In genomic region chr5:146205537-146205936, GRCm38 (mm10) we compare ENCODE assay signal across 37 mouse cellular contexts. TPM values are rescaled to one million over a fixed set of nuclear protein-coding genes. Genes with fewer than 3 reads are reported as not detected.
DNase-seq lines count a peak whose midpoint lies in the region; ATAC-seq and TF ChIP-seq lines count a peak whose summit lies in the region.
"Had no signal": no experiment of that assay in that cellular context is flagged by ENCODE, and none has a peak within 500 bp of the region (broad histone marks: within the 10 kb centered on the region; RNA-seq: fewer than 3 reads in every experiment).

No protein-coding gene starts in this region.

- no peak overlapping the region for H3K9ac ChIP-seq in intestine, embryonic 16.5 days (ENCODE audit: low read depth, low read length)
- no peak overlapping the region for H3K9ac ChIP-seq in intestine, embryonic 15.5 days
- no peak overlapping the region for H3K9ac ChIP-seq in kidney, embryonic 14.5 days (ENCODE audit: low read depth, low read length)
- no peak overlapping the region for H3K9ac ChIP-seq in hindbrain, postnatal 0 days (replicated peaks; ENCODE audit: low read length)
- H3K9ac ChIP-seq: hindbrain, embryonic 14.5 days; liver, embryonic 13.5 days; midbrain, embryonic 13.5 days; neural tube, embryonic 15.5 days had no signal

- peak; percentile 87 for DNase-seq in kidney, postnatal 14 days
- DNase-seq in hindbrain, postnatal 0 days (ENCODE audit: low spot score): no peak
- DNase-seq in cerebellum, adult 18-20 months: no peak
- DNase-seq in cerebellum, adult 8-10 months: no peak
- DNase-seq: adrenal gland, postnatal 25 days; cerebellum, adult 11-12 months; cerebellum, postnatal 14 days; gastrocnemius, postnatal 25 days; heart, adult 18-20 months; heart, postnatal 4 days; left cerebral cortex, postnatal 4 days; liver, embryonic 13.5 days; lung, adult 18-20 months; retina, postnatal 1 day; right cerebral cortex, postnatal 14 days; thymus, postnatal 4 days had no signal

- no peak overlapping the region for H3K4me3 ChIP-seq in intestine, embryonic 16.5 days (ENCODE audit: low read length)
- H3K4me3 ChIP-seq in intestine, embryonic 15.5 days (replicated peaks): no peak overlapping the region
- H3K4me3 ChIP-seq in kidney, embryonic 14.5 days (ENCODE audit: low read length): no peak overlapping the region
- H3K4me3 ChIP-seq in hindbrain, postnatal 0 days (ENCODE audit: low read length): no peak overlapping the region
- H3K4me3 ChIP-seq: layer of hippocampus, adult 2 months; liver, embryonic 13.5 days; midbrain, embryonic 13.5 days; neural tube, embryonic 15.5 days had no signal

- H3K36me3 ChIP-seq in intestine, embryonic 16.5 days (ENCODE audit: control insufficient read depth, insufficient read depth, low read length): peaks cover 43% of the 10 kb centered on the region
- peaks cover 39% of the 10 kb centered on the region for H3K36me3 ChIP-seq in intestine, embryonic 15.5 days
- peaks cover 45% of the 10 kb centered on the region for H3K36me3 ChIP-seq in kidney, embryonic 14.5 days (ENCODE audit: control insufficient read depth, insufficient read depth, low read length)
- peaks cover 61% of the 10 kb centered on the region for H3K36me3 ChIP-seq in hindbrain, postnatal 0 days (ENCODE audit: insufficient read depth, low read length)

- peak; percentile 65; the same call in 1 of the 2 replicates for ATAC-seq in intestine, embryonic 16.5 days
- no peak for ATAC-seq in intestine, embryonic 15.5 days
- peak; percentile 98 for ATAC-seq in kidney, embryonic 14.5 days (ENCODE audit: low FRiP score, low TSS enrichment)
- ATAC-seq in hindbrain, postnatal 0 days: no peak
- ATAC-seq: forebrain, embryonic 14.5 days; inflammation-experienced regulatory T-cells, adult 6 months; lung, postnatal 0 days; midbrain, embryonic 13.5 days had no signal

- H3K27ac ChIP-seq in intestine, embryonic 16.5 days (ENCODE audit: low read length): no peak overlapping the region
- H3K27ac ChIP-seq in intestine, embryonic 15.5 days: no peak overlapping the region
- peak overlapping the region; percentile 74; the same call in 1 of the 2 replicates for H3K27ac ChIP-seq in kidney, embryonic 14.5 days (ENCODE audit: low read depth, low read length)
- H3K27ac ChIP-seq in hindbrain, postnatal 0 days: no peak overlapping the region
- H3K27ac ChIP-seq: hindbrain, embryonic 14.5 days; layer of hippocampus, adult 2 months; liver, embryonic 13.5 days; macrophage; midbrain, embryonic 13.5 days; neural tube, embryonic 15.5 days had no signal

- H3K4me1 ChIP-seq in intestine, embryonic 16.5 days (ENCODE audit: control insufficient read depth, insufficient read depth, low read length): no peaks in the 10 kb centered on the region
- no peaks in the 10 kb centered on the region for H3K4me1 ChIP-seq in intestine, embryonic 15.5 days (replicated peaks)
- H3K4me1 ChIP-seq in kidney, embryonic 14.5 days (ENCODE audit: control insufficient read depth, insufficient read depth, low read length): peaks cover 6% of the 10 kb centered on the region; the same call in 1 of the 2 replicates
- H3K4me1 ChIP-seq in hindbrain, postnatal 0 days (ENCODE audit: insufficient read depth, low read length): no peaks in the 10 kb centered on the region
- H3K4me1 ChIP-seq: liver, embryonic 13.5 days; midbrain, embryonic 13.5 days; neural tube, embryonic 15.5 days had no signal

- H3K27me3 ChIP-seq in intestine, embryonic 16.5 days (replicated peaks; ENCODE audit: control insufficient read depth, insufficient read depth, low read length): no peaks in the 10 kb centered on the region
- H3K27me3 ChIP-seq in intestine, embryonic 15.5 days (replicated peaks): no peaks in the 10 kb centered on the region
- no peaks in the 10 kb centered on the region for H3K27me3 ChIP-seq in kidney, embryonic 14.5 days (ENCODE audit: control insufficient read depth, insufficient read depth, low read length)
- H3K27me3 ChIP-seq in hindbrain, postnatal 0 days (ENCODE audit: insufficient read depth, low read length): no peaks in the 10 kb centered on the region
- H3K27me3 ChIP-seq: liver, embryonic 13.5 days; midbrain, embryonic 13.5 days; neural tube, embryonic 15.5 days had no signal

- 86% methylated on average over 5 of the region's 5 CpGs for WGBS in intestine, embryonic 16.5 days
- 85% methylated on average over 5 of the region's 5 CpGs for WGBS in intestine, embryonic 15.5 days
- 37% methylated on average over 5 of the region's 5 CpGs for WGBS in kidney, embryonic 14.5 days
- WGBS in hindbrain, postnatal 0 days: 92% methylated on average over 5 of the region's 5 CpGs

- no peaks in the 10 kb centered on the region for H3K9me3 ChIP-seq in intestine, embryonic 16.5 days (ENCODE audit: control insufficient read depth, low read length)
- no peaks in the 10 kb centered on the region for H3K9me3 ChIP-seq in intestine, embryonic 15.5 days
- no peaks in the 10 kb centered on the region for H3K9me3 ChIP-seq in kidney, embryonic 14.5 days (ENCODE audit: control insufficient read depth, low read length)
- H3K9me3 ChIP-seq in hindbrain, postnatal 0 days (ENCODE audit: low read length): no peaks in the 10 kb centered on the region
- H3K9me3 ChIP-seq: G1E; neural tube, embryonic 15.5 days had no signal

- no peak for TF ChIP-seq CTCF in hindbrain, postnatal 0 days (IDR thresholded peaks at IDR 0.05; ENCODE audit: low read depth)

- H3K4me2 ChIP-seq in intestine, embryonic 16.5 days (ENCODE audit: low read depth, low read length): no peak overlapping the region
- H3K4me2 ChIP-seq in intestine, embryonic 15.5 days (replicated peaks): no peak overlapping the region
- H3K4me2 ChIP-seq in kidney, embryonic 14.5 days (replicated peaks; ENCODE audit: low read depth, low read length): no peak overlapping the region
- no peak overlapping the region for H3K4me2 ChIP-seq in hindbrain, postnatal 0 days (ENCODE audit: low read depth, low read length)
- H3K4me2 ChIP-seq: heart, embryonic 11.5 days; hindbrain, embryonic 14.5 days; liver, embryonic 13.5 days; midbrain, embryonic 13.5 days; neural tube, embryonic 15.5 days had no signal

RNA-seq across cellular contexts. Expression of gene Rnf6, which starts 15.8 kb away (rescaled TPM):
- polyA plus RNA-seq in intestine, embryonic 16.5 days (2015; fragmentation: Nextera tagmentation; extraction: Ambion mirVana): 53.0 and 56.0 TPM in 2 replicates
- 47.2 and 48.3 TPM in 2 replicates for polyA plus RNA-seq in intestine, embryonic 15.5 days (2015; fragmentation: Nextera tagmentation; extraction: Ambion mirVana)
- 29.5 and 38.2 TPM in 2 replicates for polyA plus RNA-seq in kidney, embryonic 14.5 days (2014; fragmentation: Nextera tagmentation; extraction: Ambion mirVana)
- 5.5 and 14.6 TPM in 2 replicates for total RNA-seq in hindbrain, postnatal 0 days (2014; rRNA removed)
- 27.9 and 28.3 TPM in 2 replicates for polyA plus RNA-seq in hindbrain, postnatal 0 days (2015; fragmentation: Nextera tagmentation; extraction: Ambion mirVana)

RNA-seq across cellular contexts. Expression of gene 1700001J03Rik, which starts 20.4 kb away (rescaled TPM):
- polyA plus RNA-seq in intestine, embryonic 16.5 days (2015; fragmentation: Nextera tagmentation; extraction: Ambion mirVana): not detected in 2 replicates
- polyA plus RNA-seq in intestine, embryonic 15.5 days (2015; fragmentation: Nextera tagmentation; extraction: Ambion mirVana): not detected in 2 replicates
- 1.1 TPM in 1 of 2 replicates, not detected in the other for polyA plus RNA-seq in kidney, embryonic 14.5 days (2014; fragmentation: Nextera tagmentation; extraction: Ambion mirVana)
- not detected in 2 replicates for total RNA-seq in hindbrain, postnatal 0 days (2014; rRNA removed)
- polyA plus RNA-seq in hindbrain, postnatal 0 days (2015; fragmentation: Nextera tagmentation; extraction: Ambion mirVana): not detected in 2 replicates
- total RNA-seq: heart, adult 18-20 months; megakaryocyte-erythroid progenitor cell, adult 5-6 weeks had no signal
- polyA plus RNA-seq: embryonic facial prominence, embryonic 11.5 days; forebrain, embryonic 14.5 days; G1E; heart, embryonic 11.5 days; heart, embryonic 16.5 days; liver, embryonic 13.5 days; neural tube, embryonic 15.5 days; stomach, embryonic 14.5 days; thymus, postnatal 0 days had no signal

RNA-seq across cellular contexts. Expression of gene Cdk8, which starts 25.5 kb away (rescaled TPM):
- 12.2 and 12.9 TPM in 2 replicates for polyA plus RNA-seq in intestine, embryonic 16.5 days (2015; fragmentation: Nextera tagmentation; extraction: Ambion mirVana)
- polyA plus RNA-seq in intestine, embryonic 15.5 days (2015; fragmentation: Nextera tagmentation; extraction: Ambion mirVana): 19.6 and 20.3 TPM in 2 replicates
- polyA plus RNA-seq in kidney, embryonic 14.5 days (2014; fragmentation: Nextera tagmentation; extraction: Ambion mirVana): 30.7 and 35.0 TPM in 2 replicates
- total RNA-seq in hindbrain, postnatal 0 days (2014; rRNA removed): 33.8 and 36.0 TPM in 2 replicates
- 13.2 and 14.4 TPM in 2 replicates for polyA plus RNA-seq in hindbrain, postnatal 0 days (2015; fragmentation: Nextera tagmentation; extraction: Ambion mirVana)

RNA-seq across cellular contexts. Expression of gene Gm6309, which starts 35.0 kb away (rescaled TPM):
- not detected in 2 replicates for polyA plus RNA-seq in intestine, embryonic 16.5 days (2015; fragmentation: Nextera tagmentation; extraction: Ambion mirVana)
- polyA plus RNA-seq in intestine, embryonic 15.5 days (2015; fragmentation: Nextera tagmentation; extraction: Ambion mirVana): not detected in 2 replicates
- polyA plus RNA-seq in kidney, embryonic 14.5 days (2014; fragmentation: Nextera tagmentation; extraction: Ambion mirVana): not detected in 2 replicates
- not detected in 2 replicates for total RNA-seq in hindbrain, postnatal 0 days (2014; rRNA removed)
- polyA plus RNA-seq in hindbrain, postnatal 0 days (2015; fragmentation: Nextera tagmentation; extraction: Ambion mirVana): not detected in 2 replicates
- total RNA-seq: adrenal gland, postnatal 25 days; G1E; gastrocnemius, postnatal 25 days; heart, adult 18-20 months; heart, postnatal 4 days; layer of hippocampus, adult 2 months; layer of hippocampus, postnatal 14 days; left cerebral cortex, postnatal 4 days; megakaryocyte-erythroid progenitor cell, adult 5-6 weeks had no signal
- polyA plus RNA-seq: embryonic facial prominence, embryonic 11.5 days; forebrain, embryonic 14.5 days; G1E; heart, embryonic 11.5 days; heart, embryonic 16.5 days; hindbrain, embryonic 14.5 days; inflammation-experienced regulatory T-cells, adult 6 months; limb, embryonic 14.5 days; liver, embryonic 13.5 days; lung, postnatal 0 days; macrophage; midbrain, embryonic 13.5 days; neural tube, embryonic 15.5 days; small intestine, adult 2 months; stomach, embryonic 14.5 days; thymus, postnatal 0 days had no signal

RNA-seq across cellular contexts. Expression of gene Gm5565, which starts 45.2 kb away (rescaled TPM):
- polyA plus RNA-seq in intestine, embryonic 16.5 days (2015; fragmentation: Nextera tagmentation; extraction: Ambion mirVana): not detected in 2 replicates
- not detected in 2 replicates for polyA plus RNA-seq in intestine, embryonic 15.5 days (2015; fragmentation: Nextera tagmentation; extraction: Ambion mirVana)
- polyA plus RNA-seq in kidney, embryonic 14.5 days (2014; fragmentation: Nextera tagmentation; extraction: Ambion mirVana): not detected in 2 replicates
- total RNA-seq in hindbrain, postnatal 0 days (2014; rRNA removed): not detected in 2 replicates
- polyA plus RNA-seq in hindbrain, postnatal 0 days (2015; fragmentation: Nextera tagmentation; extraction: Ambion mirVana): not detected in 2 replicates
- total RNA-seq: adrenal gland, postnatal 25 days; G1E; gastrocnemius, postnatal 25 days; heart, adult 18-20 months; heart, postnatal 4 days; layer of hippocampus, adult 2 months; layer of hippocampus, postnatal 14 days; left cerebral cortex, postnatal 4 days; megakaryocyte-erythroid progenitor cell, adult 5-6 weeks had no signal
- polyA plus RNA-seq: embryonic facial prominence, embryonic 11.5 days; forebrain, embryonic 14.5 days; G1E; heart, embryonic 11.5 days; heart, embryonic 16.5 days; hindbrain, embryonic 14.5 days; inflammation-experienced regulatory T-cells, adult 6 months; limb, embryonic 14.5 days; liver, embryonic 13.5 days; lung, postnatal 0 days; macrophage; midbrain, embryonic 13.5 days; neural tube, embryonic 15.5 days; small intestine, adult 2 months; stomach, embryonic 14.5 days; thymus, postnatal 0 days had no signal

Comparison
In these comparisons a context has a peak if more than half of its experiments do, and no peak if none do; other contexts are left out.
1. ATAC-seq: peak in intestine, embryonic 16.5 days (single experiment) and kidney, embryonic 14.5 days (single experiment); none in intestine, embryonic 15.5 days (single experiment) and hindbrain, postnatal 0 days (single experiment).